Mouse (Mus musculus) lung, postnatal 0 days (tissue): ENCODE results near the gene Tceal5.

Experiments
- CTCF ChIP-seq: IDR thresholded peaks from 2 replicates; pipeline ENCODE4 v1.5.1; 2016; ENCODE audit warnings: antibody characterized with exemption, mild to moderate bottlenecking
- EP300 ChIP-seq: IDR thresholded peaks from 2 replicates; pipeline ENCODE4 v1.6.1; 2016; ENCODE audit warnings: antibody characterized with exemption, mild to moderate bottlenecking, control low read depth

DNA sequence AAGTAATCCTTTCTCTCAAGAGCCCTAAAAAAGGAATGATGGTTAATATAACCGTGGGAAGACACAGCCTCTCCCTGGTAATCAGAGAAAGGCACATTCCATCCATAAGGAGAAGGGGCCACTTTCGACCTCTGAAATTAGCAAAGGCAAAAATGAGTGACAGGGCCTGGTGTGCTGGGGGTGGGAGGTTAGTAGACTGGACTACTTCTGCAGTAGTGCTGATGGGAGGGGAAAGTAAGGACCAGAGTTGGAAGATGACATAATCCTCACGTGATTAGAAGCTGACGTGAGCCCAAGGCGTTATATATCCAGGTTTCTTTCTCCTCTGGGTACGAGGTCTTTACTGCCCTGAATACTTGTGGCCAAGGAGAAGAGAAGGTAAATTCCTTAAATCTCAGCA lies 20.0 kb upstream of the Tceal5 start:
- TF ChIP-seq CTCF: no peak
- no peak for TF ChIP-seq EP300
